Mouse (Mus musculus): ENCODE results near the gene Spem2.
"Not testable (repeated sequence)": the region's sequence is repeated elsewhere in the genome, so short reads cannot be mapped to it uniquely, and the experiment has no call there.

Spem2 gene

DNA sequence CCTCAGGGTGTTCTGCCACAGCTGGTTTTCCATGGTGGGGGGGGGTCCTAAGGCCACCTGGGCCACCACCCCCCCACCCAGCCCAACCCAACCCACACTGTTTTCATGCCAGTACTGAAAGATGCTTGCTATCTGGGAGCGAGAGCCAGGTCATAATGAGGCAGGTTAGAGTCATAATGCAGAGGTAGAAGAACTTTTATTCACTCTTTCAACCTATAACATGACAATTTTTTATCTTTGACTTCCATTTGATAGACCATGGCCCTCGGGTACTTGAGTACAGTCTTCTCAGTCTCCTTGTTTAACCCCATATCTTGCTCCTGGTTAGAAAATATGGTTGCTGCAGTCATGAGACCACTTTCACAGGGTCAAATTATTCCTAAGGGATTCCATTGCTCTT lies at the start of gene Spem2:
Spem2 (minus strand) TSS at position 101 of the 400 bp plus-strand sequence.
- DNase-seq: no peak

DNA sequence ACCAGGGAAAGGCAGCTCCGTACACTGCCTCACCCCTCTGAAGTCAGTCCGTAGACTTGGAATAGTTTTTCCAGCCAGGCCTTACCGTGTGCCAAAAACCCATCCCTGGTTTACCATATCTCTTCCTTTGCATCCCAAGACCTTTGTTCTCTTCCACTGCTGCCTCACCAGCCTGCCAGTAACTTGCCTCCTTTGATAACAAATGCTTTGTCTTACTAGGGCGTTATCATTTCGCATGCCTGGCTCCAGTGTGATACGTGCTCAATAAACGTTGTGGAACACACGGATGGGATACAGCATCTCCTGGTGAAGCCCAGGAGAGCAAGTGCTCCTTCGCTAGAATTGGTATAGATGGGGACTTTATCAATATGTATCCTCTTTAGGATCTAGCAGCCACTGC lies 49.1 kb upstream of the Spem2 start:
- DNase-seq: no peak

DNA sequence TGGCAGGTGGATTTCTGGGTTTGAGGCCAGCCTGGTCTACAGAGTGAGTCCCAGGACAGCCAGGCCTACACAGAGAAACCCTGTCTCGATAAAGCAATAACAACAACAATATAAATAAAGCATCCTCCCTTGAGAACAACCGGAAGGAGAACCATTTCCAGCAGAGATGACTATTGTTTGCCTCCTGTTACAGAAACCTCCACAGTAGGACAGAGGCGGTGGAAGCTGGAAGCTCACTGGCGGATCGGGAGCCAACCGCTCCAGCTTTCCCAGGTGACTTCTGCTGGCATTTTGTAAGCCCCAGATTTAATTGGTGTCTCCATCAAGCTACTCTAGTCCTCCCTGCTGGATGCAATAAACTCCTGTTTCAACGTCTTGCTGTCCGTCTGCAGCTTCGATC lies 47.3 kb upstream of the Spem2 start:
- no peak for DNase-seq

DNA sequence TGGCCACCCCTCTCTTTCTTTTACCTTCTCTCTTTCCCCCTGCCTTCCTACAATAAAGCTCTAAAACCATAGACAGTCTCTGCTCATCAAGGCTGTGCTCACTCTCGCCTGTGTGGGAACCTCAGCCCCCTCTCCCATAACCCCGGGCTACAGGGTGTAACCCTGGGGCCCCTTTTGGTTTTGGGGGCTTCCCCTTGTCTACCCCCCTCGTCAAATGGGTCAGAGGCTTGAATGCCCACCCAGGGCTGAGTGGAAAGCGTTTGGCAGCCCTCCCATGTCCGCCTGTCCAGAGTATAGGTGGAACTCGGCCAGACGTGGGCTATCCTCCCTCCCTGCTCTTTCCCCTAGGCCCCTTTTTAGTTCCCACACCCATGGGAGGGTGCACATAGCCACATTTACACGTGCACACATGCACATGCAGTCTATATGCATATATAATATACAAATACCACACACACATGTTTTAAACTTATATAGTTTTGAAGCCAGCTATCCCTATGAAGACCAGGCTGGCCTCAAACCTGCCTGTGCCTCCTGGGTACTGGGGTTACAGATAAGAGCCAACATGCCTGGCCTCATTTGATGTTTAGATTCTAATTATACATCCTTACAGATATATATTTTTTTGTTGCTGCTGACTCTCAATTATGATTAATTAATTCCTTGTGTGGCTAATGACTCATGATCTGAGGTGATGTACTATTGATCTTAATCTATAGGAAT lies 46.0 kb upstream of the Spem2 start:
- no peak for DNase-seq

DNA sequence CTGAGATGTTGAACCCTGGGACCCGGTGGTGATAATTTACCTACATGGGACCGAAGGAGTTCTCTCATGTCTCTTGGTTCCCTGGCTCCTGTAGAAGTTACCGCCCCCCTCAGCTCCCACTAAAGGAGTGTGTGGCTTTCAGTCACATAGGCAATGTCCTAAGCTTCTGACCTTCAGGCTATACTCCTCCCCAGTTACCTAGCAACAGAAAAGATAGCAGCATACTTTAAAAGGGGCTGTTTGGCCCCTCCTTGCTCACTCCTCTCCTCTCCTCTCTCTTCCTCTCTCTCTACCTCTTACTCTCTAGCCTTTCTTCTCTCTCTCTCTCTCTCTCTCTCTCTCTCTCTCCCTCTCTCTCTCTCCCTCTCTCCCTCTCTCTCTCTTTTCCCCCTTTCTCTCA lies 45.5 kb upstream of the Spem2 start:
- DNase-seq: not testable (repeated sequence)

DNA sequence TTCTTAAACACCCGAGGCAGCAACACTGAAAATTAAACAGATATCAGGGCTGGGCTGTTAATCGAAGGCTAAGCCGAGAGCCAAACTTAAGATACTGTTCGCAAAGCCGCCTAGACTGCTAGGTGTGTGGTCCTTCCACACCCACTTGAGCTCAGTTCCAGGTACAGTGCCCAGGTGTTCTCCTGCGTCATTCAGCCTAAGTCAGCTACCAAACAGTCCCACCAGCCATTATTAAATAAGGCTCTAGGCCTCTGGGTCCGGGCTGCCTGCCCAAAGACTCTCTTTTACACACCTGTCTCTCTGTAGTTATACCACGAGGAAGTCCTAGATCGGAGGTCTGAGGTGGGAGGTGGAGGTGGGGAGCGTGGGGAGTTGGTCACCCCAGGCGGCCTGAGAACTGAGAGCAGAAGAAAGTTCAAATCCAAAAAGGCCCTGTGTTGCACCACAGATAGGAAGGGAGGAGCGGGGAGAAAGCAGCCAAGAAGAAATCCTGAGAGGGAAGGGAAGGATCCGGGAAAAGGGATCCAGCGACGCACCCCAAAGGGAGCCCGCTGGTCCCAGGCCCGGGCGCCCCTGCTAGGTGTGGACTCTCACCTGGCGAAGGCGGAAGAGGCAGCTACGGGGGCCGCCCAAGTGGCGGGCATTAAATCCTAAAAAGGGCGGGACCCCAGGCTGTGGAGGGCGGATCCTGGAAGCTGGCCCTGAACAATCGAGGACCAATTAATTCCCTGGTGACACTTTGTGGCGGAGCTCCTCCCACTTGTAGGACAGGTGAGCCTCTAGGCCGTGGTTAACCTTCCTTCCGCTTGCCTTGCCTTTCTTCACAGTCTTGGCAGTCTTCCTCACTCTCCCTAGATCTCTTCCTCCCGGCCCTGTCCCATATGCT lies 40.1 kb upstream of the Spem2 start, which contains the start of gene Tnk1:
Tnk1 (minus strand) TSS at position 618 of the 886 bp plus-strand sequence.
- DNase-seq: peak; percentile 49

DNA sequence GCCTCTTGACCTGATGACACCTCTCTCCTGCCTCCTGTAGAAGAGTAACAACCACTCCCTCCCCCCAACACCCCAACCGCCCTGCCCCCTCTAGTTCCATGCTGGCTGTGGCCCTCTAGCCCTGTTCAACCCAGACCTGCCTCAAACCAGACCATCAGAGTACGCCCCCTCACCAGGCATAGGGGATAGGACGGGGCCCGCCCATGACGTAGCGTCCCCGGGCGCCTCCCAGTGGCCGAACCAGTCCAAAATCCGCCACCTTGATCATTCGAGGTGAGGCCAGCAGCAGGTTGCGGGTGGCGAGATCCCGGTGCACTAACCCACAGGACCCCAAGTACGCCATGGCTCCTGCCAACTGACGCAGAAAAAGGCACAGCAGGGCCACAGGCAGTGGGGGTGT lies 37.1 kb upstream of the Spem2 start:
- peak; percentile 46 for DNase-seq

DNA sequence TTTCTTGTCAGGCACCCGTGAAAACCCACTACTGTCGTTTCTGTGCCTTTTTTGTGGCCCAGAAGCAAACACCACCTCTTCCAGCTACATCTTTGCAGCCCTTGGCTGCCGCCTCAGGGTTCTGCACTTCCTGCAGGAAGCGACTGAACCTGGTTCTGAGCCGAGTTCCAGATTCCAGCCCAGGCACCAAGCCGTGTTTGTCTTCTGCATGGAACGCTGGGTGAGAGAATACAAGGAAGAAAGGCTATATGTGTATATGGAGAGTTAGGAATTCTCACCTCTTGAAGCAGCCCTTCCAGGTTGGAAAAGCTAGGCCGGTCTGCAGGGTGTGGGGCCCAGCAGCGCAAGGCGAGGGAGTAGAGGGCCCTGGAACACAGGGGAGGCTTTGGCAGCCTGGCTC lies 36.4 kb upstream of the Spem2 start:
- no peak for DNase-seq

DNA sequence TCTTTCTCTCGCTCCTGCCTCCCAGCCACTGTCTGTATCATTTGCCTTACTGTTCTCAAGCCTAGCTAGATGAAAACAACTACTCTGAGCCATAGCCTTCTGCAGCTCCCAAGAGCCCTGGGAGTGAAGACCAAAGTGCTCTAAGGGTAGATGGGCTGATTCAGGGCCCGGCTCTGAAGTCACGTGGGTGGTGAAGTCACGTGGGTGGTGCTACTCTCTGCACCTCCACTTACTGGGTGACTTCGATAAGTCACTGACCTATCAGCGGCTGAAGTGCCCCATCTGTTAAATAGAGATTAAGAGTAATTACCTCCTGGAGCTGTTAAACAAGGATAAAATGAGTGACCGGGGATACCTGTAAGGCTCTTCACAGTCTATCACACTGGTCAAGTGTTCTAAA lies 35.7 kb upstream of the Spem2 start:
- DNase-seq: no peak

DNA sequence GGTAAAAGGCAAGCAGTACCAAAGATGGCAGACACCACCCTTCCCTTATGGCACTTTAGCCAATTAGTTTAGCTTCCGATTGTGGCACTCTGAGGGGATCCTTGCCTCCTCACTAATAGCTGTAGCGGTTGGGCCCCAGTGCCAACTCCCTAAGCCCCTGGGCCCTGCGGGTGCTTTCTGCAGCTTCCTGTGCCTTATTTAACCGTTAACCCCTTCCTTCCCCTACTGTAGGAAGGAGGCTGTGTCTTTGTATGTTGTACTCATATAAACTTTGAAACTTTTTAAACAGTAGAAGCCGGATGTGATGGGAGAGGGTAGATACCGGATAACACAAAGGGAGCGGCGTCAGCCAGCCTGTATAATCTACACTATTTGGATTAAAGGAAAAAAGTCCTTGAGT lies 32.5 kb upstream of the Spem2 start:
- DNase-seq: no peak

DNA sequence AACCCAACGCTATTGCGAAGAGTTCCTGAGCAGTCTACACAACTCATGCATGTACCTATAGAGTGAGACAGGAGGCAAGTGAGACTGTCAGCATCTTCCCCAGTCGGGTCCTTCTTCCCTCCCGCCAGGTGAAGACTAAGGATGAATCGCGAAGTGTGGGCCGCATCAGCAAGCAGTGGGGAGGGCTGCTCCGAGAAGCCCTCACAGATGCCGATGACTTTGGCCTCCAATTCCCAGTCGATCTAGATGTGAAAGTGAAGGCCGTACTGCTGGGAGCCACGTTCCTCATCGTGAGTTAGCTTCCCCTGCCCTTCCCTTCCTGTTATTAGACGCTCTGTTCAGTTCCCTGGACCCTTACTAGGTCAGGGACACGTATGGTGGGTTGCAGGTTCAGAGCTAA lies 31.6 kb upstream of the Spem2 start:
- no peak for DNase-seq

DNA sequence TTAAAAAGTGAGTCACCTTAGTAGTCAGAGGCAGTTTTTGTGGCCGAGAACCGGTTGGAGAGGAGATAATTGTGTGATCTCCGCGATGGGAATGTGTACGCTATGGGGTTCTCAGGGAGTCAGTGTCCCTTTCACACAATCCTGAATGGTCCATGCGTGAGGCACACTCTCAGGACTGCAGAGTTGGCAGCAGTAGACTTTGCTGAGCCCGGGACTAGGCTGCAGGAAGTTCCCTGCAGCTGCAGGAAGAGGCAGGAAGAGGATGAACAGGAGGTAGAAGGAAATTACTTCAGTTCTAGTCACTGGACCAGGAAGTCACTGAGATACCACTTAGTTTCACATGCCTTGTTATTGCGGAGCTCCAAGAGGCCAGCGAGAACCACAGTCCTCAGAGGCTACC lies 30.9 kb upstream of the Spem2 start:
- no peak for DNase-seq

DNA sequence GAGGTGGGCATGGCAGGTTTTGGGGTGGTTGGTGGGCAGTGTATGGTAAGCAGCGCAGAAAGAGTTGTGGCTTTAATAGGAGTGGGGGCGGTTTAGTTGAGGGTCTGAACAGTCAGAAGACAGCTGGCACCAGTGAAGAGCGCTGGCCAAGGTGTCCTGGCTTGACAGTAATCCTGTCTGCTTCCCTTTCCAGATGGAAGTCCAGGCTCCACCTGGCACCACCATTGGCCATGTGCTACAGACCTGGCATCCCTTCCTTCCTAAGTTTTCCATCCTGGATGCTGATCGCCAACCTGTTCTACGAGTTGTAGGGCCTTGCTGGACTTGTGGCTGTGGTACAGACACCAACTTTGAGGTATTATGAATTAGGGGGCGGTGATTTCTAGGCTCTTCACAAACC lies 29.8 kb upstream of the Spem2 start:
- no peak for DNase-seq

DNA sequence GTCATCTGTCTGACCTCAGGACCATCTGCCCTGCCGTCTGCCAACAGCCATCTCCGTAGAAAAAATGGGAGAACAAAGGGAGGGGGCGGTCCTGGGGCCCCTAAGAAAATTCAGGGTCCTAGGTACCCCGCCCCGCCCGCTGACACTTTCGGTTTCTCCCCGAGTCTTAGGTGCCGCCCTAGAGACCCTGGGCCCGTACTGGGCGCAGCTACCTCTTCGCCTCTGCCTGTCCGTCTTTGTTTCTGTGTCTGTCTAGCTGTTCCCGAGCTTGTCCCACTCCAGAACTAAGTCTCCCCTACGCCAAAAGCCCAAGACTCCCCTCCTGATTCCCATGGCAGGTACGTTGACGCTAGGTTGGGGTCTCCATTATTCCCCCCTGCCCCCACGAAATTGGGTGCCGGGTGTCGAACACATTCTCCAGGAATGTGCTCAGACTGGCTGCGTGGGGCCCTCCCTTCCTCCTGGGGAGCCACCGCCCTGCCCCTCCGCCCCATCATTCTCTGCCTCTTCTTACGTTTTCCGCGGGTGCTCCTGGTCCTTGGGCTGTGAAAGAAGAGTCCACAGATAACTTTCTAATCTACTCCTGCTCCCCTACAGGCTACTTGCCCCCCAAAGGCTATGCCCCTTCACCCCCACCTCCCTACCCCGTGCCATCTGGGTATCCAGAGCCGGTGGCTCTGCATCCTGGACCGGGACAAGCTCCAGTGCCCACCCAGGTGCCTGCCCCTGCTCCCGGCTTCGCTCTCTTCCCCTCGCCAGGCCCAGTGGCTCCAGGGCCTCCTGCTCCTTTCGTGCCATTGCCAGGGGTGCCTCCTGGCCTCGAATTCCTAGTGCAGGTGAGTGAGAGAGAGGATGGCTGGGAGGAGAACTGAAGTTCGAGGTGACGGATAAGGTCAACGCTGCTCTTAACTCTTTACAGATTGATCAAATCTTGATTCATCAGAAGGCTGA lies 28.7 kb upstream of the Spem2 start:
- DNase-seq: peak; percentile 39

DNA sequence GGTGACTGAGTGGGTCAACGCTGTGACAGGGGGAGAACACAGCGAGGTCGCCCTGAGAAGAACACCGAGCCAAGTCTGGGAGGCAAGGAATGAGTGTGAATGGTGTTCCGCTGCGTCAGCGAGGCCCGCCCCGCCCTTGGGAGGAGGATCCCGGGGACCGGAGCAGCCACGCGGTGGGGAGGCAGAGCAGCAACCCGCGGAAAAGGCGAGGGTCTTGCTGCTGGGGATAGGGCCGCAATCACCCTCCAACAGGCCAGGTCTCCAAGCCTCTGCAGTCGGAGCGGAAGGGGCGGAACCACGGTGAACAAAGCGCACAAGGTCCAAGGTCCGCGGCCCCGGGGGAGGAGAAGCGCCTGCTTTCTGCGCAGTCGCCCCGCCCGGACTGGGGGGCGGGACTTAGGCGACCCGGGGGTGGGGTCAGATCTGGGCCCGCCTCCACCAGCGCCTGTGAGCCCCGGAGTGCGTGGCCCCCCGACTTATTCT lies 28.0 kb upstream of the Spem2 start, which contains the start of gene Plscr3:
Plscr3 (plus strand) TSS at position 179 of the 483 bp plus-strand sequence.
- DNase-seq: peak; percentile 92

DNA sequence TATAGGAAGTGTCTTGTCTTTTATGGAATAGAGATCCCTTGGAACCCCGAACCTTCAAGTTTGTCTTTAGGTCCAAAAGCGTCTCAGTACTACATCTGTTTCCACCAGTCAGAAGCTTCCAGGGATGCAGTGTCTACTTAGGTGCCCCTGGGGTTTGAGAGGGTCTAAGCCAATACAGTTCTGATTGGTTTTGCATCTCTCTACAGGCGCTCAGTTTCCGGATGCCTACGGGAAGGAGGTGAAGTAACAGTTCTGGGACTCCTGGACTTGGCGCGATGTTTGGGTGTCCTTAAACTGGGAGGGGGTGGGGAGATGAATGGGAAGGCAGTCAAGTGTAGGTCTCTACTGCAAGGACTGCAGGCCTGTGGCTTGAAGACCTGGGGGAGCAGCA lies 20.4 kb upstream of the Spem2 start:
- DNase-seq: no peak

DNA sequence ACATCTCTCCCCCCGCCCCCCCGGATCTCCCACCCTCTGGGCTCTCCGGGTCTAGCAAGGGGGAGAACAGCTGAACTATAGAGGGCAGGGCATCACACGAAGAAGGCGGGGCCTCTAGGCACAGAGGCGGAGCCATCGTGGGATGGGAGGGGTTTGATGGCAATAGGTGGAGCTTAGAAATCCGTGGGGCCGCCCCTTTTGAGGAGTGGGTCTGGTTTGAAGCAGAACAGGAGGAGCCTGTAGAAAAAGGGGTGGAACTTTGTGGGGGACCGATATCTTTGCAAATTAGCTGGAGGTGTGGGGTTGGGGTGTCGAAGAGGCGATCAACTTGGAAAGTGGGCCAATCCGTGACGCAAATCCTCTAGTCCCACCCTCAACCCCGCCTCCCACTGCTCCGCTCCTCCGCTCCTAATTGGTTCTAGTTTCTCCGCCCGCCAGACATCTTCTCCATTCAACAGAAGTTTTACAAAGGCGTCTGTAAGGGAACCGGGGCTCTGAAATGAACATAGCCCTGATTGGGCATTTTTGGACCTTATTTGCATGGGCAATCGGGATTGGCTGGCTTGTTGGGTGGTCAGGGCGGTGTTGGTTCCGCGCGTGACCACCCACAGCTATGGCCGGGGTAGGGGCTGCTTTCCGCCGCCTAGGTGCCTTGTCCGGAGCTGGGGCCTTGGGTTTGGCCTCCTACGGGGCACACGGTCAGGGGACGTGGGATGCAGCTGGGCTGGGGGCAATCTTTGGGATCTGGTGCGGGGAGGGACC lies 19.9 kb upstream of the Spem2 start, which contains the start of gene Tmem256:
Tmem256 (plus strand) TSS at position 563 of the 762 bp plus-strand sequence.
- peak; percentile 94 for DNase-seq

DNA sequence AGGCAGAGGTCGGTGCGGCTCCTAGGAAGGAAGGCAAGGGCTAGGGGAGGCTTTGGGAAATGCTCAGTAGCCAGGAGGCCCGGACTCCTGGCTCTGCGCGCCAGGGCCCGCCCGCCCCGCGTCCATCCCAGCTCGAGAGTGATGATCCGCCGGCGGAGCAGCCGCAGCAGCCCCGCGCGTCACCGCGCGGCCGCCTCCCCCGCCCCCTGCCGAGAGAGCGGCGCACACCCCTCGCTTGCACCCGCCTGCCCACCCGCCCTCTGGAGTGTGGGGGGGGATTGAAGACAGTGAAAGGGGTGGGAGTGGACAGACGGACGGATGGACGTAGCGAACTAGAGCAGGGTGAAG lies 19.3 kb upstream of the Spem2 start, which contains the start of gene Nlgn2:
Nlgn2 (minus strand) TSS at position 181 of the 348 bp plus-strand sequence.
- no peak for DNase-seq

DNA sequence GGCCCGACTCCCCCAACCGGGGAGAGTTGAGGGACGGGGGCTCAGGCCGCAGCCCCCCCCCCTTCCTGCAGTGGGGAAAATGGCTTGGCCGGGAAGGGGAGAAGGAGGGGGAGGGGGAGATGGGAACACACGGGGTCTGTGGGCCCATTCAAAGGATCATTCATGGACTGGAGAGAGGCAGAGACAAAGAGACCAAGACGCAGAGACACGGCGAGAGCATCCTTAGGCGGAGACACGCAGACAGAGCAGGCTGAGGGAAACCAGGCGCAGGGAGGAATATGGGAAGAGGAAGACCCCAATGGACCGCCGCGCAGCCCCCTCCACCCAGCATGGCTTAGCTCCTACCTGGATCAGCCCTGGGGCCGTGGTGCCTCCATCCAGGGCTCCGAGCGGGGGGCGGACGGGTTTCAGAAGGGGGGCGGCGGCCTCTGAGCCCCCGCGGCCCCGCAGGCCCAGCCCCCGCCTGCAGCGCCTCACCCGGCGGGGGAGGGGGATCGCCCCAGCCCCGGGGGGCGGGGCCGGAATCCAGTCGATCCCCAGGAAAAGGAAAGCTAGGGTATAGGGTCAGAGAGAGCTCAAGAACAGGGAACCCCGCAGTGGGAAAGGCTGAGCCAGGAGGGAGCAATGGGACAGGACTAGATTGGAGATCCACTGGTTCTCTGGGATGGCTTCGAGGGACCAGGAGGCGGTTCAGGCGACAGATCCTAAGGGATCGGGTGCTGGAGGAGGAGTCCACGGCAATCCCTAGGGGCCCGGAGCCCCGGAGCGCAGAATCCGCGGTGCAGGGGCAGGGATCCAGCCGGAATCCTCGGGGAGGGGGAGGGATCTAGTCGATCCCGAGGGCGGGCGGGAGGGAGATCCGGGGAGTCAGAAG lies 18.7 kb upstream of the Spem2 start:
- DNase-seq: no peak

DNA sequence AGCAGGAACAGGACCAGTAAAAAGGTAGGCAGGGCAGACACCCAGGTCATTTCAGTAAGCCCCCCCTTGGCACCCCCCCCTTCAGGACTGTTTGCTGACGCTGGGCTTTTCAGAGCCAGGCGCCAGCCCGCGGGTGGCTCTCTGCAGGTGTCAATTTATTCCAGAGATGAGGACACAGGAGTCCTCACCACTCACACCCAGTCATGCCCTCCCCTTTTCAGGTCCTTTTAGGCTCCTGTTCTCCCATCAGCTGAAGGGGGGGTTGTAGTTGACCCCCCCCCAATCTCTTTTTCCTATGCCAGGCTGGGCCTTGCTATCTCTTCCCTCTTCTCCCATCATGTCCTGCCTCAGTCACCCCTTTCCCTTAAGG lies 17.7 kb upstream of the Spem2 start:
- no peak for DNase-seq

All from lung, postnatal 14 days (tissue).